Mouse (Mus musculus) liver, embryonic 18 days (tissue): ENCODE measurements around the gene Rhpn2. TPM values are rescaled to one million over a fixed set of nuclear protein-coding genes. Genes with fewer than 3 reads are reported as not detected.

Experiments used
- polyA plus RNA-seq: library from polyadenylated mRNA; depleted of rRNA; stranded (reverse); fragments of >200 nt; gene quantifications from 2 replicates; pipeline ENCODE4 v1.2.3, GENCODE M21; 2012; rRNA removed

The Rhpn2 gene
- 7.4 and 8.9 TPM in 2 replicates for polyA plus RNA-seq

GRCm38 (mm10) chr7:35333692-35334526 lies at the start of gene Rhpn2:
Gene Rhpn2, plus strand, starts transcription at chr7:35334170.

DNA sequence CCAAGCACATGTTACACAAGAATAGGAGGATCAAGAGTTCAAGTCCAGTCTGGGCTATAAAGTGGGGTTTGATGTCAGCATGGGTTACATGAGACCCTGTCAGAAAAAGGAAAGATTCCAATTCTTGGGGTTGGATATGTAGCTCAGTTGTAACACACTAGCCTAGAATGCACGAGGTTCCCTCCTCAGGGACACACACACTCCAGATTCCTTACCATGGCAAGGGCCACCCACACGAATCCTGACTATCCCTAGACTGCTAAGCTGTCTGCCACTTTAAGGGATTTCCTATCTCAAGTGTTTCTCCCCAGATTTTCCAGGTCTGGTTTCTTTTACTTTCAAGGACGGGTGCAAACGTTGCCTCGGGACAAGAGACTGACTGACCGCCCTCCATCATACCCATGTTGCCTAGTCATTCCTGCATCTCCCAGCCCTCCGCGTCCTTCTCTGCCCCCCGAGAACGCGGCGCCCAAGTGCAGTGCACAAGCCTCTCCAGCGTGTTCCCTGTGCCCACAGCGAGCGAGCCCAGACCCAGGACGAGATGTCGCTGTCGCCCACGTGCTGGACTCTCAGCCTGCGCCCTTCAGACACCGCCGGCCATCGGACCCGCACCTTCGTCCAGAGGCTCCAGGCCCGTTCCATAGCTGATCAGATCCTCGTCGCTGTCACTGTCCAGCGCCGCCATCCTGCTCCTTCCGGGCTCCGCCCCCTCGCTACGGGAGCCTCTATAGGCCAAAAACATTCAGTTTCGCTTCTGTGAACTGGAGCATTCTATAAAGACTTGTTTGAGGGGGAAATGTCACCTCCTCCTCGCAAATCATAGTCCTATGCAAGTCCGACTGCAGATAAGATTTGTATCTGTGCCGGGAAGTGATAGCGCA lies 16.0 kb upstream of the Rhpn2 start, which contains the start of gene Gpatch1:
TSS of gene Gpatch1 (minus strand) at position 712 of the 881 bp plus-strand sequence.

GRCm38 (mm10) chr7:35396542-35397168 lies 62.7 kb downstream of the Rhpn2 start, which contains the start of the genes Faap24 and Cep89:
Gene Faap24, minus strand, starts transcription at chr7:35396836.
Gene Cep89, plus strand, starts transcription at chr7:35397035.

Other genes with a start within 250 kb of the Rhpn2 start
- 93.6 and 115 TPM in 2 replicates for gene Cebpa, start 214.9 kb upstream of the Rhpn2 start, polyA plus RNA-seq
- 0.24 and 0.36 TPM in 2 replicates for gene Slc7a10, start 147.8 kb upstream of the Rhpn2 start, polyA plus RNA-seq
- gene Lrp3, start 118.7 kb upstream of the Rhpn2 start, polyA plus RNA-seq, result 1.3 and 1.6 TPM in 2 replicates
- gene Gpatch1, start 15.7 kb upstream of the Rhpn2 start, polyA plus RNA-seq, result 3.4 and 3.8 TPM in 2 replicates
- 4.2 and 4.5 TPM in 2 replicates for gene Faap24, start 62.7 kb downstream of the Rhpn2 start, polyA plus RNA-seq
- gene Cep89, start 62.9 kb downstream of the Rhpn2 start, polyA plus RNA-seq, result 7.7 and 7.8 TPM in 2 replicates
- gene Slc7a9, start 114.6 kb downstream of the Rhpn2 start, polyA plus RNA-seq, result 0.49 and 0.83 TPM in 2 replicates
- gene Tdrd12, start 203.6 kb downstream of the Rhpn2 start, polyA plus RNA-seq, result 0.03 and 0.04 TPM in 2 replicates
- 32.2 and 35.0 TPM in 2 replicates for gene Nudt19, start 222.1 kb downstream of the Rhpn2 start, polyA plus RNA-seq